Mouse (Mus musculus) testis, adult 2 months (tissue): ENCODE measurements around the gene Gas2l1.

Experiments
- CTCF ChIP-seq: fragments of 200-500 bp; IDR thresholded peaks from 2 replicates; pipeline ENCODE4 v1.5.1; 2012; ENCODE audit warnings: low read depth, mild to moderate bottlenecking, inconsistent platforms, low read length, moderate library complexity; ENCODE audit not compliant: control insufficient read depth, insufficient read depth, insufficient replicate concordance
- POLR2A ChIP-seq: fragments of 200-500 bp; IDR thresholded peaks from 2 replicates; pipeline ENCODE4 v1.6.1; 2012; ENCODE audit warnings: low read depth, mild to moderate bottlenecking, inconsistent platforms, low read length, moderate library complexity; ENCODE audit not compliant: control insufficient read depth

DNA sequence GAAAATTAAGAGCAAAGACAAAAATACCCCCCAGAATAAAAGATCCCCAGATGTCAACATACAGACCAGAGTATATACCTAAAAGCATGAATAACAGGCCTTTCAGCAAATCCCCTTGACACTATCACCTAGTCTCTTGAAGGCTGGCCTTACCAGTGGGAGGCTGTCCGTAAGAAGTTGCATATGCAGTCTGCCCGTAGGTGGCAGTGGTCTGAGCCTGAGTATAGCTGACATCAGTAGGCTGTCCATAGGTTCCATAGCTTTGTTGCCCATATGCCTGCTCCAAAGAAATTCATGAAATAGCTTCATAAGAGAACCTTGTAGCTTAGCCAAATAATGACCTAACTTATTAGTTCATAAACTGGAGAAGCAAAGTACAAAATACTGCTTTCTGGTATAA, 26.6 kb upstream of the Gas2l1 start:
- TF ChIP-seq CTCF (no peak), POLR2A (no peak)
